Mouse (Mus musculus): ENCODE results near the gene Fabp1. TPM values are rescaled to one million over a fixed set of nuclear protein-coding genes. Genes with fewer than 3 reads are reported as not detected.

Fabp1 gene
- total RNA-seq (2017) = not detected in 2 replicates

DNA sequence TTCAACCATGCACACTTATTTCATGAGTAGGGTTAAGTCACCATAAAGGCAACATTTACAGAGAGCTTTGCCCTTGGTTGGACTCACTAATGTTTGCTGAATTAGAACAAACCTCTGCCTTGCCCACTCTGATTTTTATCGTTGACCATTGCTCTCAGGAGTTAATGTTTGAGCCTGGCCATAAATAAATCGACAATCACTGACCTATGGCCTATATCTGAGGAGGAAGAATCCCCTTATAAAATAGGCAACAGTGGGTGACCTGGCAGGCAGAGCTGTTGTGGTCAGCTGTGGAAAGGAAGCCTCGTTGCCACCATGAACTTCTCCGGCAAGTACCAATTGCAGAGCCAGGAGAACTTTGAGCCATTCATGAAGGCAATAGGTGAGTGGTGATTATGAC is at the start of gene Fabp1:
Fabp1 (plus strand) TSS at position 216 of the 400 bp plus-strand sequence.
- ATAC-seq (ENCODE audit: extremely low read depth, insufficient number of reproducible peaks, low FRiP score, poor library complexity, severe bottlenecking) = no peak

DNA sequence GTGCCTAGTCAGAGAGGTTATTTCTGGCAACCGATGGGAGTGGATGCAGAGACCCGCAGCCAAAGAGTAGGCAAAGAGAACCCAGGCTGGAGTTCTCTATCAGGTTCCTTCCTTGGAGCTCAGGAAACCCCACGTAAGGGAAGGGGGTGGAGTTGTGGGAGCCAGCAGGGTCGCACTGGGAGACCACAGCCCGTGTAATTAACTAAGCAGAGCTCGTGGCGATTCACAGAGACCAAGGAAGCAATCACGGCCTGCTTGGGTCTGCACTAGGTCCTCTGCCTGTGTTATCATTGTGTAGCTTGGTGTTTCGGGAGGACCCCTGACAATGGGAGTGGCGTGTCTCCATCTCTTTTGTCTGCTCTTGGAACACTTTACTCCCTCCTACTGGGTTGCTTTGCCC is 48.5 kb upstream of the Fabp1 start:
- ATAC-seq (ENCODE audit: extremely low read depth, insufficient number of reproducible peaks, low FRiP score, poor library complexity, severe bottlenecking) = no peak

DNA sequence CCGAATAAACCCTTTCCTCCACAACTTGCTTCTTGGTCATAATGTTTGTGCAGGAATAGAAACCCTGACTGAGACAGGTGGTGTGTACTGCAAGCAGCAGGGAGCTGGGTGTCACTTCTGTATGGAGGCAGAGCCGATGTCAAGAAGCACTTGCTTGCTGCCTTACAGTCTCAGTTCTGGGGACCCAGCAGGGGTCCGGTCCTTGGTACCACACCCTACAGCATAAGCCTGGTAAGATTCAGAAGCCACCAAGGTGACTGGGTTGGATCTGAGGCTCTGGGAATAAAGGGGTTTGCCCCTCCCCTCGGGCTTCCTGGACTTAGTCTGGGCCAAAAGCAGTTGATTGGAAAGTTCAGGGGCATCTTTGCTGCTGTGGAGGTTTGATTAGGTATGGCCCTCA is 46.1 kb upstream of the Fabp1 start:
- no peak for ATAC-seq (ENCODE audit: extremely low read depth, insufficient number of reproducible peaks, low FRiP score, poor library complexity, severe bottlenecking)

DNA sequence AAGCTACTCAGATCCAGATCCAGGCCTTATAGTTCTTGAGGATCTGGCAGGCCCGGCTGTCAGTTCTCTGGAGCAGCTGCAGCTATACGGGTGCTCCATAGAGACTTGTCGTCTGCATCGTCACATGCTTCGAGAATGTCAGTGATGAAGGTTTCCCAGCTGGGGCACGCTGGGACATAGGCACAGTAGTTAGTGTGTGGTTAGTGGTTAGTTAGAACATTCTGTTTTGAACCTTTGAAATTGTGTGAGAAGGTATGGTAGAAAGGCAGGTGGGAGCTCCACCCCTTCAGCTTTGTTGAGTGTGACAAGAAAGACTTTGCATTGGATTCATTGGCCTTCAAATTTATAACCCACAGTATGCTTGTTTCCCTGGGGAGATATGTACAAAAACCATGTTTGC is 44.8 kb upstream of the Fabp1 start:
- ATAC-seq (ENCODE audit: extremely low read depth, insufficient number of reproducible peaks, low FRiP score, poor library complexity, severe bottlenecking) = peak; percentile 23; the same call in 1 of the 2 replicates

DNA sequence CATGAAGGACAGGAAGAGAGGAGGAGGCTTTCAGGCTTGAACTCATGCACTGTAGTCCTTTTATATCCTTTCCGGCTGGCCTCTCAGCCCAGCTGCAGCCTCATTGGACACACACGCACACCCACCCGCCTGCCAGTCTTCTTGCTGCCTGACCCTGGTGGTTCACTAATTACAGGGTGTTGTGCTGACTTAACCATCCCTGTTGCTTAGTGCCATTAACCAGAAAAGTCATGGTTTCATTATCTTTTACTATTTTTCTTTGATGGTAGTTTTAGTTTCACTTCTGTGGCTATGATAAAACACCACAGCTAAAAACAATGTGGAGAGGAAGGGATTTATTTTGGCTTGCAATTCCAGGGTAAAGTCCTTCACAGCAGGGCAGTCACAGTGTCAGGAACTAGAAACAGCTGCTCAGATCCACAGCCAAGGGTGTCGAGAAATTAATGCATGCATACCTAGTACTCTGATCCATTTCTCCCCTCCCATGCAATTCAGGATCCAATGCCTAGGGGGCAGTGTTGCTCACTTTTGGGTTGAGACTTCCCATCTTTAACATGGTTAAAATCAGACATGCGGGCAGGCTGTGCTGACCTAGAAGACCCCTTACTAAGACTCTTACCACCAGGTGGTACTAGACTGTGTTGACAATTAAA is 42.8 kb upstream of the Fabp1 start:
- ATAC-seq (ENCODE audit: extremely low read depth, insufficient number of reproducible peaks, low FRiP score, poor library complexity, severe bottlenecking) = no peak

DNA sequence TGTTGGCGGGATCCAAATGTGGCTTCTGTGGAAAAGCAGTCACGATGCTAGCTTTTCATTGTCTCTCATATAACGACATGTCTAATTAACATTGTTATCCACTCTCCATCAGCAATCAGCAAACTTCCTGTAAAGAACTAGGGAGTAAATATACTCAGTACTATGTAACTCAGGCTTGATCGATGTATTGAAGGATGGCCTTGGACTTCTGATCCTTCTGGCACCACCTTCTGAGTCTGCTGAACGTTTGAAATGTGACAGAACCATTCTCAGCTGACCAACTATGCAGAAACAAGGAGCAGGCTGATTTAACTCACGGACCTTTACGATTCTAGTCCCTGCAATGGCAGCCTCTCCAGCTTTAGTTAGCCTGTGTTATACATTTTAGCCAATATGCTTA is 38.3 kb upstream of the Fabp1 start:
- no peak for ATAC-seq (ENCODE audit: extremely low read depth, insufficient number of reproducible peaks, low FRiP score, poor library complexity, severe bottlenecking)

DNA sequence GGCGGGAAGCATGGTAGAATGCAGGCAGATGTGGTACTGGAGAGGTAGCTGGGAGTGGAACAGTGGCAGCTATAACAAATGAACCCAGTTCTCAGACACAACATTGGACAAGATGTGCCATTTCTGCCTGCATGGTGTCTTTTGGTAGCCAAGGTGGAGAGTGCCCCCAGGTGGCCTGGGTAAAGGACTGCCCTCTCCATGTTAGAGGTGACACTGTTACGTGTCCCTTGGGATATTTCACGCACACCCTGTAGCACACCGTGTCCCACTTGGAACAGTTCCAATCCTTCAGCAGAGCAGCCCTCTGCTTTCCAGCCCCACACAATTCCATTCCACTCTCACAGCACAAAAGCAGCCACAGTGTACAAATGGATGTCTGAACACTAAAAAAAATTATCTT is 37.4 kb upstream of the Fabp1 start:
- ATAC-seq (ENCODE audit: extremely low read depth, insufficient number of reproducible peaks, low FRiP score, poor library complexity, severe bottlenecking) = no peak

DNA sequence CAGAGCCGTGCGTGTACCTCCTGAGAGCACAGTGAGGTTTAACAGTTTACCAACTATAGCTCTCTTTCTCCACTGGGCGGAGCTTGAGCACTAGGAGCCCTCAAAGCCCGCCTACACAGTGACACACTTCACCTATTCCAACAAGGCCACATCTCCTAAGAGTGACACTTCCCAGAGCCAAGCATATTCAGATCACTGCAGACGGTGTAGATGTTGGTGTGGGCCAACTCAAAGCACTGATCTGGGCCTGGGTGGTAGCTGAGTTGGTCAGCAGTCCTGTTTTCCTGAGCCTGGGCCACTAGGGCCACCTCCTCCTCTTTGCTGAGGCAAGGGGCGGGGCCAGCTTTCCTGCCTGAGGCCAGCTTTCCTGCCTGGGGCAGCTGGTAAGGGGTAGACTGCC is 35.2 kb upstream of the Fabp1 start:
- no peak for ATAC-seq (ENCODE audit: extremely low read depth, insufficient number of reproducible peaks, low FRiP score, poor library complexity, severe bottlenecking)

DNA sequence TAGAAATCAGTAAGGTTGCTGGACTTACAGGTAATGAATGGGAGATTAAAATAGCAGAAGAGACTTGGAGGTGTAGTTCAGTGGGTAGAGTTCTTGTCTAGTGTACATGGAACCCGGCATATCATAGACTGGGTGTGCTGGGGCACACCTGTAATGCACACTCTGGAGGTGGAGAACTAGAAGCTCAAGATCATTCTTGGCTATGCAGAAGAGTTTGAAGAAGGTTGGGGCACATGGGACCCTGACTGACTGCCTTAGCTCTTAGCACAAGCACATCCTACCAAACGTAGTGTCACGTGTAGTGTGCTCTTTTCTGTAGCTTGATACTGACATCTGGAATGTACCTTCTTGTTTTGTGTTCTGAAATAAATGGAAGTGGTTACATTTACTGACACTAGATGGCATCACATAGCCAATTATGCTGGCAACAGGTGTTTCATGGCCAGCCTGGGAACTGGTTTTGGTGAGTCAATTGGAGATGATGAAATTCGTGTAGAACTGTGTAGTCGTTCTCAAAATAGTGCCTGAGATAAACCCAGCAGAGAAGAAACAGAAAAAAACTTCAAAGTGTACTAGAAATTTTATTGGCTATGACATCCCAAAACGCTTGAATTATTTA is 33.0 kb upstream of the Fabp1 start:
- no peak for ATAC-seq (ENCODE audit: extremely low read depth, insufficient number of reproducible peaks, low FRiP score, poor library complexity, severe bottlenecking)

DNA sequence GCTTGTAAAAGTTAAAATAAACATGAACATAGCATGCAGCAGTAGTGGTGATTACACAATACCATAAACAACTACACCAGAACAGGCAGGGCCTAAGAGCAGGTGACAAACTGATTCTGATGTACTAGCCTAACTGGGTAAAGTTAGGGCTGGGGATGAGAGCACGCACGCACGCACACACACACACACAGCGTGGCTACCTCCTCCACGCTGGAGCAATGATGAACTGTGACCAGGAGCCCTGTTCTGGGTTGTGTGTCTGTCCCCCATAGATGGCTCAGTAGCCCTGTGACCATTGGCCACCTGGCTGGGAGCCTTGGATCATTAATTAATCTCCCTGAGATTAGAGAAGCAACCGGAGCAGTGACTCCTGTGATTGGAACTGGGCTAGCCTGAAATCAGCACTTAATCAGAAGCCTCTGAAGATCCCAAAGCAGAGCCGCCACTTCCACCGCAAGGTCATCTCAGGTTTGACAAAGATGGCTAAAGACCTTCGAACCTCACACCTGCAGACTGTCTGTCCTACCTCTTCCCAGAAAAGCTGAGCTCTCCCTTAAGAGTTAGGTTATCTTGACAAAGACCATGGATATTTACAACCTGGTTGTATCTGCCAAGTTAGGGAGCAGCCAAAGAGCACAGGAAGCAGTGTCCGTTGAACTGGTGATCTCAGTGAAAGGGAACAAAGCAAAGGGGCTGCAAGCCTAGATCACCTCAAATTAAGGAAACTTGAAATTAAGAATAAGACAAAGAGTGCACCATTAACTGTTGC is 26.6 kb upstream of the Fabp1 start:
- ATAC-seq (ENCODE audit: extremely low read depth, insufficient number of reproducible peaks, low FRiP score, poor library complexity, severe bottlenecking) = no peak

DNA sequence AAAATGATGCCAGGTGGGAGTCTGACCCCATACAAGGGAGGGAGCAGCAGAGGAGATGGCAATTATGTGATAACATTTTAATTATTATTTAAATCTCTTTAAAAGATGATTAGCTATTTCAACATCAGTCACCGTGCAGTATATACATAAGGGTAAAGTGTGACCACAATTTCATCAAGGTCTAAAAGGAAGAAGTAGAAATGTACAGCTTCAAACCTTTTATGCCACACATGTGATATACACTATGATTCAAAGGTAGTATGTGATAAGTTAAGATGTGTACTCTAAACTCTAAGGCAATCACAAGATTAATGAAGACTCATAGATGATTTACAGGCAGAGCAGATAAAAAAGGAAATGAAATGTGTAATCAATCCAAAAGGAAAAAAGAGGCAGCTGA is 19.0 kb upstream of the Fabp1 start:
- no peak for ATAC-seq (ENCODE audit: extremely low read depth, insufficient number of reproducible peaks, low FRiP score, poor library complexity, severe bottlenecking)

DNA sequence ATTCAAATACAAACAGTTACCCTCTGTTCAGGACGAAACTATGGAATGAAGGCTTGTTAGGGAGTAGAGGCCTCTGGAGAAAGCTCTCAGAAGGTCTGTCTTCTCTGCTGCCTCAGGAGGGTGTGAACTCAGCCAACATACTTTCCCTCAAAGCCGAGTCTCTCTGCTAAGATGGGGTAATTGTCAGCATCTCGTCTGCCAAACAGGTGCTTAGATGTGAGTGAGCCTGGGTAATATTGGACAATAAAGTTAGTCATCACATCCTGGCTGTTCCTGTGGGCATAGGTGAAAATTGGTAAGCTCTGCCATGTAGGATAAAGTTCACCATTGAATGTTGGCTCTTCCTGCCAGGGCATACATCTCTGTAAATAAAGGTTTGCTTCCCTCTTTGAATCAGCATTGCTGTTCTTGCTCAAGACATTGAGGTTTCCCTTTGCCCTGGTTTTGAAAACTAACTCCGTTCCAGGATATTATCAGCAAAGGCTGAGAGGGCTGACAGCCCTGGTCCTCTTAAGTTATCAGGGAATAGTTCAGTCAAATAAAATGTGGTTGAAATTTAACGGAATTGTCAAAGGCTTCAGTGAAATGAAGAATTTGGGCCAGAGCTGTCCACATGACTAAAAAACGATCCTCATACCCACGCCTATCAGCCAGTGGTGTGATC is 14.6 kb upstream of the Fabp1 start:
- ATAC-seq (ENCODE audit: extremely low read depth, insufficient number of reproducible peaks, low FRiP score, poor library complexity, severe bottlenecking) = no peak

DNA sequence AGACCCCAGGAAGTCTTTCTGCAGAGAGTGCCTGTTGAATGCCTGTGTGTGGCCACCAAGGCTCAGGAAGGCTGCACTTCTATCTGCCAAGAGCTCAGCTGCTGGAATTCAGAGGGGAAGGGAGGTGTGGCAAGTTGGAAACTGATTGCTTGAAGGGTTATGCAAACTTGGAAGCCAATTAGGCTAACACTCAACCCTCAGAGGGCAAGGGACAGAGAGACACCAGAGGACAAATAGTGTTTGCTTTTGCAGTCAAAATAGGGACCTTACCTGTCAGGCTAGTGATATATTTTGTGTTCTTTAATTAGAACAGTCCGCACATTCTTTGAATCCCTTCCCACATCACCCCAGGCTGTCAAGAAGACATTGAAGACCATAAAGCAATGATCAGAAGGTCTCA is 10.0 kb upstream of the Fabp1 start:
- ATAC-seq (ENCODE audit: extremely low read depth, insufficient number of reproducible peaks, low FRiP score, poor library complexity, severe bottlenecking) = no peak

DNA sequence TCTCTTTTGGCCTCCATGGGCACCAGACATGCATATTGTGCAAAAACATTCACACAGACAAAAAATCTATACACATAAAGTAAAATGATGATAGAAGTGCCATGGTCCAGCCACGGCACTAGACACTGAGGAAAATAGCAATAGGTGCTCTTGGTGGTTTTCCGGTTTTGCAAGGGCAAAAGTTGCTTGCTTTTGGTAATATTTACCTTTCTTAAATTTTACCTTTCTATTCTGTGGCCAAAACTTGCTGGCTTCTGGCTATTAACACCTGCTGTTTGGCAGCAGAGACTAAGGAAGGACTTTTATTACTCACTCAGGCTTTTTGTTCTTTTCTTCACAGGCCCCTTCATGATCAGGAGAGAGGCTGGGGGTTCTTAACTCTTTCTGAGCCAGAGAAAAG is 9.1 kb upstream of the Fabp1 start:
- no peak for ATAC-seq (ENCODE audit: extremely low read depth, insufficient number of reproducible peaks, low FRiP score, poor library complexity, severe bottlenecking)

DNA sequence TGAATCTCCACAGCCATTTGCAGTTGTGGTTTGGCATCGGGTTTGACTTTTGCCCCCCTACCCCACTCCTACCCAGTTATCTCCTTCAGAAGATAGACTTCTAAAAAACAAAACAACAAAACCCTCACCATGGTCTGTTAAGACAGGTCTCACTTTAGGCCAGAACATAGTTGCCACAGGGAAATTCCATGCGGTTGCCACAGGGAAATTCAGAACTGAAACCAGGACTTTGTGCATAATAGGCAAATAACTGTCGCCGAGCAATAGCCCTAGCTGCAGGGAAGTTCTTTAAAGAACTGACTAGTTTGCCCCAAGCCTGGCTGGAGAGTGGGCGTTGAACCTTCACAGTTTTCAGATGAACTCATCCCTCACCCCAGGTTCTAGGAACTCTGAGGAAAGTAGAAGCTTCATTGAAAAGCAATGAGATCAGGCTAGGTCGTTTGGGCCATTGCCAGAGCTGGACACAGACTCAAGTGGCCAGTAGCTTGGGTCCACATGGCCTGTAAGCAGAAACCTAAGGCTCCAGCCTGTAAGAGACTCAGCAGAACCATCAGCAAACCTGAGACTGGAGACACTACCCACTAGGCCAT is 6.4 kb upstream of the Fabp1 start:
- ATAC-seq (ENCODE audit: extremely low read depth, insufficient number of reproducible peaks, low FRiP score, poor library complexity, severe bottlenecking) = no peak

DNA sequence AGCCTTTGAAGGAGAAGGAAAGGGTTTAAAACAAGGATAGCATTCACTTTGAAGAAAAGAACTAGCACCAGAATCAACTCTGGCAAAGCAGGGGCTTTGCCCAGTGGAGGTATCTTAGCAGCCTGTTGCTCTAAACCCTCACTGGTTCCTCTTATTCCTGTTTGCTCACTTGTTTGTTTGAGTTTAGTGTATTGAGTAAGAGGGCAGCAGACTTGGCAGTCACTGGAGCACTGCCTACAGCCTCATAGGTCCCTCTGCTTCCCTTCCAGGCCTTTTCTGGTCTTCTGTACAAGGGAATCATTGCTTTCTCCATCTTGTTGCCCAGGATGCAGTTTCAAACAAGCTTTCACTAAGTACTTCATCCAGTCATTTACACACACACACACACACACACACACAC is 3.5 kb upstream of the Fabp1 start:
- no peak for ATAC-seq (ENCODE audit: extremely low read depth, insufficient number of reproducible peaks, low FRiP score, poor library complexity, severe bottlenecking)

DNA sequence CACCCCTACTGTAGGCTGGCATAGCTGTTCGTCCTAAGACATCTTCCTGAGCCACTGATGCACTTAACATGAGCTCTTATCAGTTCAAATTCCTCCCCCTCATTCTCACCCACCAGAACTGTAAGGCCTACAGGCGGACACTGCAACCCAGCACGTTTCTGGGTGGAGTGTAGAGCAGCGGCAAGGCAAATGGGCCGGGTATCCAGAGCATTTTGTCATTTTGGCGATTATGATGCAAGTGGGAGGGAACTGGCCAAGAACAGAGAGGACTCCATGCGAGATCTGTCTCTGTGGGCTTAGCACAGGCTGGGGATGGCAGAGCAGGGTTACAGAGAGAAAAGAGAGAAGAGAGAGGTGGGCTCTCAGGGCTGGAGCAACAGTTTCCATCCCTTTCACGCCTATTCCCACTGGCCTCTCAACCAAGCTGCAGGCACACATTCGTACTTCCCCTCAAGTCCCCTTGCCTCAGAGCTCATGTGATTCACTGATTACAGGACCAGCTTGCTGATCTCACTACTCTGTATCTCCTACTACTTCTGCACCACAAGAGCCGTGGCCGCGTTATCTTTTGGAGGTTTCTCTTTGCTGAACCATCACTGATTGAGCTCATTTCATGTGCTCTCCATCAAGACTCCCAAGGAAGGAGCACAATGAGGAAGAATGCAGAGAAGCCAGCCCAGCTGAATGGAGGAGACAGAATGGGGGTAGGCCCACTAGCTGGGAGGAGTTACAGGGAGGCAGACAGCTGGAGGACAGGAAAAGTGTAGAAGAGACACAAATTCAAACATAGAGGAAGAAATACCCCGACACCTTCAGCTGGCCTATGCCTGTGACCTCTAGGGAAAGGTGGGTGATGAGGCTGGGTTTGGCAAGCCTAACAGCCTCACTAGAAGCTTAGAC is 1.7 kb upstream of the Fabp1 start:
- ATAC-seq (ENCODE audit: extremely low read depth, insufficient number of reproducible peaks, low FRiP score, poor library complexity, severe bottlenecking) = no peak

DNA sequence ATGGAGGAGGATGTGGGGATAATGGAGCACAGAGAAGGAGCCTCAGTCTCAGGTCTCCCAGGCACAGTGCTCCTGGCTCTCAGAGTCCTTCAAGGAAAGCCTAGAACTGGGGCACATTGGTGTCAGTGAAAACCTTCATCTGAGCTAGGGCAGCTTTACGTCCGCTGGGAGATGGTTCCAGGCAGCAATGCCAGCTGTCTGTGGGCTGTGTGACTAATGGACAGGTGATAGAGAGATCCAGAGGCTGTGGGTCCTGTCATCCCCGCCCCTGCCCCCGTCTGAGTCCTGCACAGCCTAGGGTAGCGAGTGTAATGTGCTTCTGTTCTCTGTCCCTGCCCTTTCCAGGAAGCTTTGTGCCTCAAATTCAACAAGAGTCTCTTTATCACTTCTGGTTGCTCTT is 2.3 kb downstream of the Fabp1 start:
- no peak for ATAC-seq (ENCODE audit: extremely low read depth, insufficient number of reproducible peaks, low FRiP score, poor library complexity, severe bottlenecking)

DNA sequence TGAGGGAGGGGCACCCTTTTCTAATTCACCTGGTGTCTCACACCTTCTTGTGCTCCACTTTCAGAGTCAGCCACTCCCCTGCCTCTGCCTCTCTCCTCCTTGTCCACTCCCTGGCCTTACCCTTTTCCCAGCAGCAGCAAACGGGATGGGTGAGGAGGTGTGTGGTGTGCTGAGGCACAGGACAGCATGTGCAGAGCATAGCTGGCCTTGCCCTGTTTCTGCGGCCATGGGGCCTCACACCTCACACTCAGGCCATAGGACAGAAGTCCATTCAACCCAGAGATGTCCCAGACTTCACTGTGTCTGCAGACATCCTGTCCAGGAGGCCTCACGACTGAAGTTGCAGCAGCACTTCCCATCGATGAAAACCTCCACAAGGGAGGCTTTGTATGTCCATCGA is 4.0 kb downstream of the Fabp1 start:
- no peak for ATAC-seq (ENCODE audit: extremely low read depth, insufficient number of reproducible peaks, low FRiP score, poor library complexity, severe bottlenecking)

Data from neutrophil, adult 5-6 weeks (primary cell).